Mouse (Mus musculus) embryonic facial prominence, embryonic 12.5 days (tissue): Measurements from ENCODE around the gene Eed. TPM values are rescaled to one million over a fixed set of nuclear protein-coding genes. Genes with fewer than 3 reads are reported as not detected.

ENCODE experiments used
- ATAC-seq: fragments of 200-750 bp; cut with Nextera tagmentation; 2 replicates; pipeline ENCODE4 v1.8.0; 2017; ENCODE audit not compliant: insufficient number of reproducible peaks, insufficient read depth, low FRiP score, low TSS enrichment
- H3K27ac ChIP-seq: fragments of 300-500 bp; sonication (generic); 2 replicates; pipeline ENCODE4 v1.5.1; 2016; ENCODE audit warnings: mild to moderate bottlenecking
- H3K27me3 ChIP-seq: fragments of 300-500 bp; sonication (generic); 2 replicates; pipeline ENCODE4 v1.6.1; 2016; ENCODE audit warnings: mild to moderate bottlenecking, moderate library complexity
- H3K36me3 ChIP-seq: fragments of 300-500 bp; sonication (generic); 2 replicates; pipeline ENCODE4 v1.6.1; 2016; ENCODE audit warnings: mild to moderate bottlenecking
- H3K4me1 ChIP-seq: fragments of 300-500 bp; sonication (generic); 2 replicates; pipeline ENCODE4 v1.6.1; 2016
- H3K4me2 ChIP-seq: fragments of 300-500 bp; sonication (generic); replicated peaks from 2 replicates; pipeline ENCODE4 v1.6.1; 2016; ENCODE audit warnings: mild to moderate bottlenecking, moderate library complexity
- H3K4me3 ChIP-seq: fragments of 300-500 bp; sonication (generic); 2 replicates; pipeline ENCODE4 v1.5.1; 2016; ENCODE audit warnings: mild to moderate bottlenecking
- H3K9ac ChIP-seq: fragments of 300-500 bp; sonication (generic); 2 replicates; pipeline ENCODE4 v1.6.1; 2016; ENCODE audit warnings: mild to moderate bottlenecking, moderate library complexity
- H3K9me3 ChIP-seq: fragments of 300-500 bp; sonication (generic); 2 replicates; pipeline ENCODE4 v1.6.1; 2016; ENCODE audit warnings: mild to moderate bottlenecking, moderate library complexity
- WGBS: fragments of 180-500 bp; shearing (Covaris S2); methylation state at CpG from one replicate; pipeline ENCODE4 v1.1.7; 2016; 5-methylcytosine and 5-hydroxymethylcytosine counted together
- polyA plus RNA-seq: library from polyadenylated mRNA; unstranded; fragments of >200 nt; fragmentation: Nextera tagmentation; extraction: Ambion mirVana; gene quantifications from 2 replicates; pipeline ENCODE4 v1.2.1, GENCODE M21; 2016

Eed gene
- 91.2 and 95.5 TPM in 2 replicates for polyA plus RNA-seq

- H3K4me2 ChIP-seq = peak within 1 kb of the TSS; percentile 61
- peak within 1 kb of the TSS; percentile 77 for H3K9ac ChIP-seq
- ATAC-seq = peak; percentile 81
- H3K4me1 ChIP-seq = peaks cover 9% of the 10 kb centered on the region
- H3K27me3 ChIP-seq = no peaks in the 10 kb centered on the region
- peak within 1 kb of the TSS; percentile 81 for H3K4me3 ChIP-seq
- under 1% methylated on average over 78 of the region's 87 CpGs for WGBS
- no peaks in the 10 kb centered on the region for H3K9me3 ChIP-seq
- H3K36me3 ChIP-seq = peaks cover 9% of the 10 kb centered on the region
- peak within 1 kb of the TSS; percentile 99 for H3K27ac ChIP-seq
Observed at GRCm38 (mm10) chr7:89980485-89981422, at the start of gene Eed. Gene Eed (minus strand): TSS chr7:89980983.

GRCm38 (mm10) chr7:90029548-90030485 lies 49.0 kb upstream of the Eed start:
- no peaks in the 10 kb centered on the region for H3K36me3 ChIP-seq
- peaks cover 21% of the 10 kb centered on the region for H3K4me1 ChIP-seq
- no peak overlapping the region for H3K9ac ChIP-seq
- H3K4me2 ChIP-seq = peak overlapping the region; percentile 29
- H3K4me3 ChIP-seq = no peak overlapping the region
- H3K27me3 ChIP-seq = no peaks in the 10 kb centered on the region
- WGBS = 25% methylated on average over 20 of the region's 20 CpGs
- peak overlapping the region; percentile 66 for H3K27ac ChIP-seq
- ATAC-seq = no peak
- H3K9me3 ChIP-seq = no peaks in the 10 kb centered on the region

GRCm38 (mm10) chr7:90028888-90029547 lies 48.2 kb upstream of the Eed start:
- H3K9ac ChIP-seq = no peak overlapping the region
- peak overlapping the region; percentile 66 for H3K27ac ChIP-seq
- WGBS = 11% methylated on average over 8 of the region's 8 CpGs
- H3K4me1 ChIP-seq = peaks cover 21% of the 10 kb centered on the region
- no peak overlapping the region for H3K4me3 ChIP-seq
- peak; percentile 73; the same call in 1 of the 2 replicates for ATAC-seq
- H3K9me3 ChIP-seq = no peaks in the 10 kb centered on the region
- H3K36me3 ChIP-seq = no peaks in the 10 kb centered on the region
- H3K4me2 ChIP-seq = peak overlapping the region; percentile 29
- no peaks in the 10 kb centered on the region for H3K27me3 ChIP-seq

GRCm38 (mm10) chr7:90024975-90025374 lies 44.2 kb upstream of the Eed start:
- WGBS = 52% methylated on average over 6 of the region's 6 CpGs
- Histone ChIP-seq H3K9ac (no peak overlapping the region), H3K36me3 (no peaks in the 10 kb centered on the region), H3K4me3 (no peak overlapping the region), H3K27me3 (no peaks in the 10 kb centered on the region), H3K27ac (no peak overlapping the region), H3K9me3 (no peaks in the 10 kb centered on the region), H3K4me2 (no peak overlapping the region), H3K4me1 (peaks cover 12% of the 10 kb centered on the region)
- ATAC-seq = no peak

- Histone ChIP-seq H3K4me1 (no peaks in the 10 kb centered on the region; the same call in 1 of the 2 replicates), H3K36me3 (no peaks in the 10 kb centered on the region), H3K27ac (peak overlapping the region; percentile 51; the same call in 1 of the 2 replicates), H3K9ac (0 out of 2 replicates have a peak overlapping the region, but pooled peaks have one; percentile 9), H3K4me3 (no peak overlapping the region), H3K9me3 (no peaks in the 10 kb centered on the region), H3K27me3 (no peaks in the 10 kb centered on the region), H3K4me2 (no peak overlapping the region)
- WGBS = 47% methylated on average over 8 of the region's 9 CpGs
- no peak for ATAC-seq
Observed at GRCm38 (mm10) chr7:90022974-90023707, 42.4 kb upstream of the Eed start.

- no peak overlapping the region for H3K9ac ChIP-seq
- H3K27ac ChIP-seq = no peak overlapping the region
- H3K4me2 ChIP-seq = no peak overlapping the region
- H3K4me3 ChIP-seq = no peak overlapping the region
- 89% methylated on average over 6 of the region's 6 CpGs for WGBS
- no peaks in the 10 kb centered on the region for H3K9me3 ChIP-seq
- H3K36me3 ChIP-seq = no peaks in the 10 kb centered on the region
- ATAC-seq = no peak
- H3K4me1 ChIP-seq = peaks cover 6% of the 10 kb centered on the region; the same call in 1 of the 2 replicates
- no peaks in the 10 kb centered on the region for H3K27me3 ChIP-seq
Observed at GRCm38 (mm10) chr7:90020331-90020730, 39.5 kb upstream of the Eed start.

GRCm38 (mm10) chr7:90019570-90019969 lies 38.8 kb upstream of the Eed start:
- ATAC-seq = no peak
- Histone ChIP-seq H3K36me3 (no peaks in the 10 kb centered on the region), H3K9ac (no peak overlapping the region), H3K9me3 (no peaks in the 10 kb centered on the region), H3K4me1 (peaks cover 6% of the 10 kb centered on the region; the same call in 1 of the 2 replicates), H3K4me2 (no peak overlapping the region), H3K4me3 (no peak overlapping the region), H3K27me3 (no peaks in the 10 kb centered on the region), H3K27ac (no peak overlapping the region)
- 84% methylated on average over 7 of the region's 10 CpGs for WGBS

- no peak overlapping the region for H3K27ac ChIP-seq
Observed at GRCm38 (mm10) chr7:90016930-90017588, 36.3 kb upstream of the Eed start.

GRCm38 (mm10) chr7:90016459-90016858 lies 35.7 kb upstream of the Eed start:
- 64% methylated on average over 4 of the region's 4 CpGs for WGBS
- H3K4me3 ChIP-seq = no peak overlapping the region
- H3K4me1 ChIP-seq = peaks cover 6% of the 10 kb centered on the region; the same call in 1 of the 2 replicates
- H3K27ac ChIP-seq = no peak overlapping the region
- no peak overlapping the region for H3K4me2 ChIP-seq
- H3K36me3 ChIP-seq = no peaks in the 10 kb centered on the region
- H3K9me3 ChIP-seq = no peaks in the 10 kb centered on the region
- ATAC-seq = no peak
- H3K9ac ChIP-seq = no peak overlapping the region
- no peaks in the 10 kb centered on the region for H3K27me3 ChIP-seq

More at GRCm38 (mm10) chr7:90016930-90017588, 36.3 kb upstream of the Eed start:
- no peak overlapping the region for H3K4me2 ChIP-seq
- ATAC-seq = 0 out of 2 replicates have a peak, but pooled peaks have one; percentile 35
- H3K4me3 ChIP-seq = no peak overlapping the region
- H3K9me3 ChIP-seq = no peaks in the 10 kb centered on the region
- peaks cover 6% of the 10 kb centered on the region; the same call in 1 of the 2 replicates for H3K4me1 ChIP-seq
- no peaks in the 10 kb centered on the region for H3K36me3 ChIP-seq
- H3K9ac ChIP-seq = no peak overlapping the region
- H3K27me3 ChIP-seq = no peaks in the 10 kb centered on the region
- 20% methylated on average over 5 of the region's 5 CpGs for WGBS
